Mouse (Mus musculus) stomach, postnatal 0 days (tissue): ENCODE measurements at regions not wholly inside any gene's neighbourhood (a gene's known extent, or its start where the extent isn't known, plus 50 kb on each side); places are given as distances from the start of the nearest gene placed in this dataset.

Source experiments
- ATAC-seq: fragments of 200-750 bp; cut with Nextera tagmentation; 2 replicates; pipeline ENCODE4 v1.8.0; 2017; ENCODE audit not compliant: low FRiP score, low TSS enrichment
- DNase-seq: peaks from one replicate; pipeline ENCODE4 v3.0.0-alpha.2; 2016; ENCODE audit warnings: low spot score
- H3K27ac ChIP-seq: fragments of 300-500 bp; sonication (generic); replicated peaks from 2 replicates; pipeline ENCODE4 v1.5.1; 2014; ENCODE audit warnings: mild to moderate bottlenecking, control low read depth
- H3K27me3 ChIP-seq: fragments of 300-500 bp; sonication (generic); 2 replicates; pipeline ENCODE4 v1.6.1; 2014; ENCODE audit warnings: low read length; ENCODE audit not compliant: control insufficient read depth, insufficient read depth
- H3K36me3 ChIP-seq: fragments of 300-500 bp; sonication (generic); 2 replicates; pipeline ENCODE4 v1.6.1; 2014; ENCODE audit warnings: low read length, mixed read lengths; ENCODE audit not compliant: control insufficient read depth, insufficient read depth
- H3K4me1 ChIP-seq: fragments of 300-500 bp; sonication (generic); replicated peaks from 2 replicates; pipeline ENCODE4 v1.6.1; 2014; ENCODE audit warnings: antibody characterized with exemption; ENCODE audit not compliant: control insufficient read depth, insufficient read depth
- H3K4me2 ChIP-seq: fragments of 300-500 bp; sonication (generic); replicated peaks from 2 replicates; pipeline ENCODE4 v1.6.1; 2014; ENCODE audit warnings: low read depth, mild to moderate bottlenecking, control low read depth, moderate library complexity
- H3K4me3 ChIP-seq: fragments of 300-500 bp; sonication (generic); 2 replicates; pipeline ENCODE4 v1.5.1; 2014; ENCODE audit warnings: low read depth, low read length, control low read depth
- H3K9ac ChIP-seq: fragments of 300-500 bp; sonication (generic); 2 replicates; pipeline ENCODE4 v1.6.1; 2014; ENCODE audit warnings: mild to moderate bottlenecking, low read length, control low read depth, mixed read lengths
- H3K9me3 ChIP-seq: fragments of 300-500 bp; sonication (generic); 2 replicates; pipeline ENCODE4 v1.6.1; 2016; ENCODE audit warnings: low read length; ENCODE audit not compliant: control insufficient read depth
- CTCF ChIP-seq: IDR thresholded peaks from 2 replicates; pipeline ENCODE4 v1.5.1; 2016; ENCODE audit warnings: antibody characterized with exemption, low read depth, mild to moderate bottlenecking, moderate library complexity
- EP300 ChIP-seq: optimal IDR thresholded peaks from 2 replicates; pipeline ENCODE3; 2016; ENCODE audit warnings: antibody characterized with exemption
- WGBS: fragments of 180-500 bp; shearing (Covaris S2); extraction: QIAGEN DNeasy Blood & Tissue Kit; methylation state at CpG from one replicate; pipeline ENCODE4 v1.1.7; 2014; 5-methylcytosine and 5-hydroxymethylcytosine counted together

GRCm38 (mm10) chr3:16924018-16924417 lies 917.8 kb upstream of the Gm5150 start:
- Histone ChIP-seq H3K27ac (no peak overlapping the region), H3K9me3 (no peaks in the 10 kb centered on the region), H3K9ac (no peak overlapping the region), H3K27me3 (no peaks in the 10 kb centered on the region), H3K4me1 (no peaks in the 10 kb centered on the region), H3K36me3 (no peaks in the 10 kb centered on the region), H3K4me3 (no peak overlapping the region), H3K4me2 (no peak overlapping the region)
- ATAC-seq (no peak), DNase-seq (no peak)
- no peak for TF ChIP-seq CTCF

- no peak overlapping the region for H3K4me2 ChIP-seq
- H3K9ac ChIP-seq = no peak overlapping the region
- no peaks in the 10 kb centered on the region for H3K27me3 ChIP-seq
- H3K27ac ChIP-seq = no peak overlapping the region
- ATAC-seq = no peak
- TF ChIP-seq EP300 (no peak), CTCF (no peak)
- DNase-seq = no peak
- H3K9me3 ChIP-seq = no peaks in the 10 kb centered on the region
- H3K4me1 ChIP-seq = no peaks in the 10 kb centered on the region
- H3K36me3 ChIP-seq = no peaks in the 10 kb centered on the region
- no peak overlapping the region for H3K4me3 ChIP-seq
Measured at GRCm38 (mm10) chr3:16923234-16923914, 917.1 kb upstream of the Gm5150 start.

- H3K27ac ChIP-seq = no peak overlapping the region
- no peak for TF ChIP-seq EP300
- TF ChIP-seq CTCF = no peak
- H3K9me3 ChIP-seq = no peaks in the 10 kb centered on the region
- ATAC-seq = no peak
- 75% methylated on average over 6 of the region's 6 CpGs for WGBS
- DNase-seq = no peak
- no peaks in the 10 kb centered on the region for H3K27me3 ChIP-seq
- no peaks in the 10 kb centered on the region for H3K36me3 ChIP-seq
- H3K4me1 ChIP-seq = no peaks in the 10 kb centered on the region
- no peak overlapping the region for H3K4me2 ChIP-seq
- no peak overlapping the region for H3K9ac ChIP-seq
- H3K4me3 ChIP-seq = no peak overlapping the region
Measured at GRCm38 (mm10) chr3:16921330-16921729, 915.1 kb upstream of the Gm5150 start.

GRCm38 (mm10) chr3:16918374-16918773 lies 912.1 kb upstream of the Gm5150 start:
- no peak overlapping the region for H3K27ac ChIP-seq
- DNase-seq = no peak
- TF ChIP-seq CTCF = no peak
- TF ChIP-seq EP300 = no peak
- 75% methylated on average over 2 of the region's 2 CpGs for WGBS
- ATAC-seq = no peak
- no peaks in the 10 kb centered on the region for H3K4me1 ChIP-seq
- H3K27me3 ChIP-seq = no peaks in the 10 kb centered on the region
- H3K4me3 ChIP-seq = no peak overlapping the region
- no peaks in the 10 kb centered on the region for H3K9me3 ChIP-seq
- no peak overlapping the region for H3K9ac ChIP-seq
- no peak overlapping the region for H3K4me2 ChIP-seq
- no peaks in the 10 kb centered on the region for H3K36me3 ChIP-seq

GRCm38 (mm10) chr3:16916072-16916403 lies 909.8 kb upstream of the Gm5150 start:
- H3K9ac ChIP-seq = no peak overlapping the region
- ATAC-seq = no peak
- no peaks in the 10 kb centered on the region for H3K9me3 ChIP-seq
- WGBS = 37% methylated on average over 2 of the region's 2 CpGs
- no peak overlapping the region for H3K4me3 ChIP-seq
- H3K27ac ChIP-seq = no peak overlapping the region
- H3K36me3 ChIP-seq = no peaks in the 10 kb centered on the region
- H3K27me3 ChIP-seq = no peaks in the 10 kb centered on the region
- no peaks in the 10 kb centered on the region for H3K4me1 ChIP-seq
- TF ChIP-seq CTCF = no peak
- TF ChIP-seq EP300 = no peak
- no peak overlapping the region for H3K4me2 ChIP-seq
- no peak for DNase-seq

GRCm38 (mm10) chr3:16915389-16916071 lies 909.3 kb upstream of the Gm5150 start:
- no peak overlapping the region for H3K9ac ChIP-seq
- no peaks in the 10 kb centered on the region for H3K4me1 ChIP-seq
- DNase-seq = no peak
- TF ChIP-seq EP300 (no peak), CTCF (no peak)
- ATAC-seq = no peak
- WGBS = 43% methylated on average over 2 of the region's 2 CpGs
- no peak overlapping the region for H3K27ac ChIP-seq
- no peak overlapping the region for H3K4me2 ChIP-seq
- H3K4me3 ChIP-seq = no peak overlapping the region
- no peaks in the 10 kb centered on the region for H3K9me3 ChIP-seq
- no peaks in the 10 kb centered on the region for H3K36me3 ChIP-seq
- H3K27me3 ChIP-seq = no peaks in the 10 kb centered on the region
